Mouse (Mus musculus): Measurements from ENCODE around the gene Uchl1. TPM values are rescaled to one million over a fixed set of nuclear protein-coding genes. Genes with fewer than 3 reads are reported as not detected.
A peak's percentile ranks its signal among the peaks of the same experiment; 100 is the strongest.

Gene Uchl1
- polyA plus RNA-seq, 1 experiment from 2014 or later = 55.1 TPM

DNA sequence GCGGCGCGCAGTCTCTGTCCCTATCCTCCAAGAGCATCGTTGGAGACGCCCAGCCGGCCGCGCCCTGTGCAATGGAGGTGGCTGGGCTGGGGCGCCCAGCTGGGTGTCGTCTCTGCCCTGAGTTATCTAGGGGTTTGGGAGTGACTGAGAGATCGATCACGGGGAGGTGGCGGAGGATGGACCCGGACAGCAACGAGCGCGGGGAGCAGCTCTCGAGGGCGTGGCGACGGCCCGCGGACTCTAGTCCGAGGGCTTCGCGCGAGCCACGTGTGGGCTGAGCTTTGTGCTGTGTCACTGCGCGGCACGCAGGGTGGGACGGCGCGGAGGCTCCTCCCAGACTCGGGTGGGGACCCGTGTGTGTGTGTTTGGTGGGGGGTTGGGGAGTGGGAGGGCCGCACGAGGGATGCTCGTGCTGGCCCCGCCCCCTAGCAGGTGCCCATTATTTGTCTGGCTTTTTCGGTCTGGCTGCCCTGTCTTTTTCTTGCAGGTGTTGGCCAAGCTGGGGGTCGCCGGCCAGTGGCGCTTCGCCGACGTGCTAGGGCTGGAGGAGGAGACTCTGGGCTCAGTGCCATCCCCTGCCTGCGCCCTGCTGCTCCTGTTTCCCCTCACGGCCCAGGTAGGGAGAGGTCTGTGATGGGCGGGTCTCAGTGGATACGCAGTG, 696 bp downstream of the Uchl1 start:
- ATAC-seq (ENCODE audit: low FRiP score, low TSS enrichment) = peak; percentile 81
- Histone ChIP-seq H3K9ac (ENCODE audit: low read depth, low read length) (peak overlapping the region; percentile 53), H3K4me3 (ENCODE audit: low read length) (peak overlapping the region; percentile 61), H3K9me3 (ENCODE audit: control insufficient read depth, low read length) (no peaks in the 10 kb centered on the region), H3K27me3 (ENCODE audit: control insufficient read depth, insufficient read depth, low read length) (peaks cover 18% of the 10 kb centered on the region), H3K4me1 (ENCODE audit: control insufficient read depth, insufficient read depth, low read length) (peaks cover 9% of the 10 kb centered on the region; the same call in 1 of the 2 replicates), H3K27ac (ENCODE audit: low read depth, low read length) (no peak overlapping the region), H3K4me2 (replicated peaks; ENCODE audit: low read depth, low read length) (peak overlapping the region; percentile 100), H3K36me3 (ENCODE audit: control insufficient read depth, insufficient read depth, low read length) (no peaks in the 10 kb centered on the region)
- under 1% methylated on average over 51 of the region's 51 CpGs for WGBS

DNA sequence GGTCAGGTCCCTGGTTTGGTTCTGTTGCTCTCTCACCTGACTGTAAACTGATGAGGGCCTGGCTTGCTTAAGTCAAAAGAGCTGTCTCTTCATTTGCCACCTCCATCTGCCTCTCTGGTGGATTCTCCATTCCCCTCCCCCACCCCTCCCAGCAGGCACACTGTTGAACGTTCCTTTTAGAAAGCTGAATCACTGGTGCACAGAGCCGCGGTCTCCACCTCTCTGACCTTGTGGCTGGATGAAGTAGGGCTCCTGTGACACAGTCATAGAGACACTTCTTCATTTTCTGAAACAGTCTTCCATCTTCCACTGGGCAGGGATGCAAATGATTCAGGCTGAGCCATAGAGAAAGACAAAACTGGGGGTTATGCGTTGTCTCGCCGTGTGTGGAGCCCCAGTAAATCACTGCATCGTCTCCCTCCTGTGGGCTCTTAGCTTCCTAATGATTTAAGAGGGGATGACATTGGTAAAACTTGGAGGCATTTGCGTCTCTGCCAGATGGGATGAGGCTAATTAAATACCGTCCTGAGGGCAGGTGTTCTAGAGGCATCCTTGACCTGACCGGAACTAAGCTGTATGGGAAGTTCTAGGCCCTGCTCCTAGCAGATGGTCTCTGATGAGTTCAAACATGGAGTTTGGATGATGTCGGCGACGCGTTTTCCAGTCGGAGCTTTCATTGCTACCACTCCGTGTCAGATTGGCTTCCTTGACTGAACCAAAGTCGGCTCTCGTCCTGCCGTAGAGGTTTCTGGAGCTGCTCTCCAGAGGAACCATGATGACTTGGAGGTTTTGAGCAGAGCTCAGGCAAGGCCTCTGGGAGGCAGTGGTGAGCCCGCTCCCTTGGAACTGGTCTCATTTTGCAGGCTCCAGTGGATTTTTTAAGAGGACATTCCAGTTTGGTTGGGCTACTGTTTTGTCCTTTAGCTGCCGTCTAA, 1.8 kb downstream of the Uchl1 start:
- no peak for ATAC-seq (ENCODE audit: low FRiP score, low TSS enrichment)

DNA sequence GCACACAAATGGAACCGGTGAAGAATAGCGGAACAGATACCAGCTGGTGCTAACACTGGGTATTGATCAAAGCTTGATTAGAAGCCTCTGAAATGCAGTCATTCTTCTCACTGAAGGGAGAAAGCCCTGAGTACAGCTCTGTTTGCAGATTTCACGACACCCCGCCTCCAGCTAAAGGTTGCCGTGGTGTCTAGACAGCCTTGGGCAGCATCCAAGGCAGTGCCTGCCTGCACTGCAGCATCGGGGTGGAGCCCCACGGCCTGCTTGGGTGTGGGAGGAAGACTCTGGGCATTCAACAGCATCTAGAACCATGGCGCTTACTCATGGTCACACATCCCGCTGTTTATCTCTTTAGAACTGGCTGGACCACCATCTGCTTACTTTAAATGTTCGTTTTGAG, 3.3 kb downstream of the Uchl1 start:
- no peak for ATAC-seq (ENCODE audit: low FRiP score, low TSS enrichment)
- H3K9ac ChIP-seq (ENCODE audit: low read depth, low read length) = no peak overlapping the region
- H3K4me3 ChIP-seq (ENCODE audit: low read length) = no peak overlapping the region

More for the DNA sequence above, 1.8 kb downstream of the Uchl1 start:
- Histone ChIP-seq H3K27me3 (ENCODE audit: control insufficient read depth, insufficient read depth, low read length) (peaks cover 18% of the 10 kb centered on the region), H3K9me3 (ENCODE audit: control insufficient read depth, low read length) (no peaks in the 10 kb centered on the region), H3K4me3 (ENCODE audit: low read length) (no peak overlapping the region), H3K4me1 (ENCODE audit: control insufficient read depth, insufficient read depth, low read length) (peaks cover 9% of the 10 kb centered on the region; the same call in 1 of the 2 replicates), H3K9ac (ENCODE audit: low read depth, low read length) (no peak overlapping the region), H3K36me3 (ENCODE audit: control insufficient read depth, insufficient read depth, low read length) (no peaks in the 10 kb centered on the region), H3K4me2 (replicated peaks; ENCODE audit: low read depth, low read length) (peak overlapping the region; percentile 100), H3K27ac (ENCODE audit: low read depth, low read length) (no peak overlapping the region)
- WGBS = 65% methylated on average over 21 of the region's 21 CpGs

DNA sequence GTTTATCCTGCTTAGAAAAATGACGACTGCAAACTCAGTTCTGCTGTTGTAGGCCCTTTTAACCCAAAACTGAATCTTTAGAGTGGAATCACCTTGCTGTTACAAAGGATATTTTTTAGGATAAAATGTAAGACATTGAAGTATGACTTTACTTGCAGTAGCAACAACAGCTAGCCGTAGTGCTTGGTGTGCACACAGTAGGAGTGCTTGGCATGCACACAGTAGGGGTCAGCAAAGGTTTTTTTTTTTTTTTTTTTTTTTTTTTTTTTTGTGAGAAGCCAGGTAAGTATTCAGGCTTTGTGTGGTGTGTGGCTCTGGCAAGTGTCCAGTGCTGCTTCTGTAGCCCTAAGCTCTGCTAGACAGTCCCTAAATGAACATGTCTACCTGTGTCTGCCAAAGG, 10.0 kb downstream of the Uchl1 start:
- no peak overlapping the region for H3K4me2 ChIP-seq (replicated peaks; ENCODE audit: low read depth, low read length)
- H3K27ac ChIP-seq (ENCODE audit: low read depth, low read length) = no peak overlapping the region
- H3K4me3 ChIP-seq (ENCODE audit: low read length) = no peak overlapping the region
- 86% methylated on average over 2 of the region's 2 CpGs for WGBS
- H3K27me3 ChIP-seq (ENCODE audit: control insufficient read depth, insufficient read depth, low read length) = no peaks in the 10 kb centered on the region
- no peaks in the 10 kb centered on the region for H3K4me1 ChIP-seq (ENCODE audit: control insufficient read depth, insufficient read depth, low read length)
- H3K9me3 ChIP-seq (ENCODE audit: control insufficient read depth, low read length) = no peaks in the 10 kb centered on the region
- ATAC-seq (ENCODE audit: low FRiP score, low TSS enrichment) = no peak
- H3K36me3 ChIP-seq (ENCODE audit: control insufficient read depth, insufficient read depth, low read length) = no peaks in the 10 kb centered on the region
- H3K9ac ChIP-seq (ENCODE audit: low read depth, low read length) = no peak overlapping the region

More for the DNA sequence above, 3.3 kb downstream of the Uchl1 start:
- H3K36me3 ChIP-seq (ENCODE audit: control insufficient read depth, insufficient read depth, low read length) = no peaks in the 10 kb centered on the region
- H3K4me1 ChIP-seq (ENCODE audit: control insufficient read depth, insufficient read depth, low read length) = peaks cover 9% of the 10 kb centered on the region; the same call in 1 of the 2 replicates
- WGBS = 78% methylated on average over 10 of the region's 10 CpGs
- H3K27me3 ChIP-seq (ENCODE audit: control insufficient read depth, insufficient read depth, low read length) = peaks cover 18% of the 10 kb centered on the region
- no peaks in the 10 kb centered on the region for H3K9me3 ChIP-seq (ENCODE audit: control insufficient read depth, low read length)
- H3K27ac ChIP-seq (ENCODE audit: low read depth, low read length) = no peak overlapping the region
- H3K4me2 ChIP-seq (replicated peaks; ENCODE audit: low read depth, low read length) = no peak overlapping the region

DNA sequence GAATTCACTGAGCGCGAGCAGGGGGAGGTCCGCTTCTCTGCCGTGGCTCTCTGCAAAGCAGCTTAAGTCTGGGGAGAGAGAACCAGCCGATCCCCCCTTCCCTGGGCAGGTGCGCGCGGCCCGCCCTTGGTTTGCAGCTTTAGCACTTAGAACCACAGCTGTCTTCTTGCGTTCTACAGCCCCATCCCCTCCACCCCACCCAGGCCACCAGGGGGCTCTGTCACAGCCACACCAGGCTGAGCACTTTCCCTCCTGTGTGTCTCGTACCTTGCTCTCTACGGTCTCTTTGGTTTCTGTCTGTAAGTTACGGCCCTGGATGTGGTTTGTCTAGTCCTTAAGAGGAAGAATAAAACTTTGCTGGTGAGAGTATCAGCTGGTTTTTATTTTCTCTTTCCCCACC, 11.0 kb downstream of the Uchl1 start:
- Histone ChIP-seq H3K27me3 (ENCODE audit: control insufficient read depth, insufficient read depth, low read length) (no peaks in the 10 kb centered on the region), H3K9ac (ENCODE audit: low read depth, low read length) (no peak overlapping the region), H3K36me3 (ENCODE audit: control insufficient read depth, insufficient read depth, low read length) (no peaks in the 10 kb centered on the region), H3K4me3 (ENCODE audit: low read length) (no peak overlapping the region), H3K27ac (ENCODE audit: low read depth, low read length) (no peak overlapping the region), H3K9me3 (ENCODE audit: control insufficient read depth, low read length) (no peaks in the 10 kb centered on the region), H3K4me1 (ENCODE audit: control insufficient read depth, insufficient read depth, low read length) (no peaks in the 10 kb centered on the region), H3K4me2 (replicated peaks; ENCODE audit: low read depth, low read length) (no peak overlapping the region)
- WGBS = 95% methylated on average over 13 of the region's 13 CpGs
- no peak for ATAC-seq (ENCODE audit: low FRiP score, low TSS enrichment)

DNA sequence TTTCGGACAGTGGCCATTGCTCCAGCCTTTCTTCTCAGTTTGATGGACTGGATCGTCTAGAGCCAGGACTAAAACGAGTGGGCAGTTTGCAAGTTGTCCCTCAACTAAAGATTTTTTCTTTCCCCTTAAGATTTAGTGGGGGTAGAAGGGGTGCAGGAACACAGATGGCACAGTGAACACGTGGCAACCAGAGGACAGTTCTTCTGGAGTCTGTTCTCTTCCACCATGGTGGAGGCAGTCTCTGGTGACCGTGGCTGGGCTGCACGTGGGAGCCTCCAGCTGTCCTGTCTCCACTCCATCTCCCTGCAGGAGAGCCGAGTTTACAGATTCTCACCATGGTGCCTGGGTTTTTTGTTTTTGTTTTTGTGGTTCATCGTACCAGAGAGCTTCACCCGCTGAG, 11.8 kb downstream of the Uchl1 start:
- Histone ChIP-seq H3K27ac (ENCODE audit: low read depth, low read length) (no peak overlapping the region), H3K9me3 (ENCODE audit: control insufficient read depth, low read length) (no peaks in the 10 kb centered on the region), H3K4me1 (ENCODE audit: control insufficient read depth, insufficient read depth, low read length) (no peaks in the 10 kb centered on the region), H3K4me2 (replicated peaks; ENCODE audit: low read depth, low read length) (no peak overlapping the region), H3K36me3 (ENCODE audit: control insufficient read depth, insufficient read depth, low read length) (no peaks in the 10 kb centered on the region), H3K4me3 (ENCODE audit: low read length) (no peak overlapping the region), H3K9ac (ENCODE audit: low read depth, low read length) (no peak overlapping the region), H3K27me3 (ENCODE audit: control insufficient read depth, insufficient read depth, low read length) (no peaks in the 10 kb centered on the region)
- no peak for ATAC-seq (ENCODE audit: low FRiP score, low TSS enrichment)
- 74% methylated on average over 9 of the region's 9 CpGs for WGBS

DNA sequence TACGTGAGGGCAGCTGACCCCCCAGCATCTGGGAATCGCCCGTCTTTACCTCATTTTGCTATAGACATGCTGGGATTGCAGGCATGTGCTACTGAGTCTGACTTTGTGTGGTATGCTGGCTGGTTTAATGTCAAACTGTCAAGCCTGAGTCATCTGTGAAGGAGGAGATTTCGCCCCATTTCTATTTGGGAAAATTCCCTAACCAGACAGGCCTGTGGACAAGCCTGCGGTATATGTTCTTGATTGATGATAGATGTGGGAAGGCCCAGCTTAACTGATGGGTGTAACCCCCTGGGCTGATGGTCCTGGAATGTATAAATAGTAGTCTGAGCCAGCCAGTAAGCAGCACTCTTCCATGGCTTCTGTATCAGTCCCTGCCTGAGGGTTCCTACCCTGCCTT, 12.4 kb downstream of the Uchl1 start:
- Histone ChIP-seq H3K9me3 (ENCODE audit: control insufficient read depth, low read length) (no peaks in the 10 kb centered on the region), H3K4me2 (replicated peaks; ENCODE audit: low read depth, low read length) (no peak overlapping the region), H3K4me1 (ENCODE audit: control insufficient read depth, insufficient read depth, low read length) (no peaks in the 10 kb centered on the region), H3K4me3 (ENCODE audit: low read length) (no peak overlapping the region), H3K36me3 (ENCODE audit: control insufficient read depth, insufficient read depth, low read length) (no peaks in the 10 kb centered on the region), H3K27me3 (ENCODE audit: control insufficient read depth, insufficient read depth, low read length) (no peaks in the 10 kb centered on the region), H3K9ac (ENCODE audit: low read depth, low read length) (no peak overlapping the region), H3K27ac (ENCODE audit: low read depth, low read length) (no peak overlapping the region)
- 92% methylated on average over 5 of the region's 5 CpGs for WGBS
- ATAC-seq (ENCODE audit: low FRiP score, low TSS enrichment) = no peak

DNA sequence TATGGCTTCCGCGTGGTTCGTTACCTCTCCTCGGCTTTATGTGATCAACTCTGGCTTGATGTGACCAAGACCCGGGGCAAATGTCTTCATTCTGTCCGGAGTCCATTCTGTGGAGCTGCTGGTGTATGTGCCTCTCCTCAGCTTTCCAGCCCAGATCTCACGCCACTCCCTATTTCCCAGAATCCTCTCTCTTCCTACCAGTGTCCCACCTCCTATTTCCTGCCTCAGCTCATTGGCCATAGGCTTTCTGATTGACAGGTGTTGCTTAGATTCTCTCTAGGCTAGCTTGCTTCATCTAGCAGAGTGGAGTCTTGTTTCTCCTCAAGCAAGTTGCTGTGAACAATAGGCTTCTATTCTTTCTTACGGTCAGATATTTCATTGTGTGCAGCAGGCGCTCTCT, 13.9 kb downstream of the Uchl1 start:
- H3K4me3 ChIP-seq (ENCODE audit: low read length) = no peak overlapping the region
- WGBS = 91% methylated on average over 9 of the region's 9 CpGs
- H3K36me3 ChIP-seq (ENCODE audit: control insufficient read depth, insufficient read depth, low read length) = no peaks in the 10 kb centered on the region
- H3K27me3 ChIP-seq (ENCODE audit: control insufficient read depth, insufficient read depth, low read length) = no peaks in the 10 kb centered on the region
- H3K27ac ChIP-seq (ENCODE audit: low read depth, low read length) = no peak overlapping the region
- no peaks in the 10 kb centered on the region for H3K9me3 ChIP-seq (ENCODE audit: control insufficient read depth, low read length)
- H3K4me2 ChIP-seq (replicated peaks; ENCODE audit: low read depth, low read length) = no peak overlapping the region
- no peak overlapping the region for H3K9ac ChIP-seq (ENCODE audit: low read depth, low read length)
- ATAC-seq (ENCODE audit: low FRiP score, low TSS enrichment) = no peak
- H3K4me1 ChIP-seq (ENCODE audit: control insufficient read depth, insufficient read depth, low read length) = no peaks in the 10 kb centered on the region

DNA sequence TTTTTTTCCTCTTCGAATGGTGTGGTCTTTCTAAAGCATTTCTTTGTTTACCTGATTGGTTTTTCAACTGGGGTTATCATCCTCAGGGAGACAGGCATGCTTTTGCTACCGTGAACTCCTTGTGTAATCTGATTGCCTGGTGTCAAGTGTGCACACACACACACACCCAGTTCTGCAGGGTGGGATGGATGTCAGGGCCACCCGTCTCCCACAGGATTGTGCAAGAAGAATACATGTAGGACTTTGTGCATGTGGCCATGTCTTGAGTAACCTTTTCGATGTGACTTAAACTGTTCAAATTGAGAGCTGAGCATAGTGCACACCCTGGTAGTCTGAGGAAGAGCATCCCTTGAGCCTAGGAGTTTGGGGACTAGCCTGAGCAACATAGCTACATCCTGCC, 17.3 kb downstream of the Uchl1 start:
- no peak for ATAC-seq (ENCODE audit: low FRiP score, low TSS enrichment)
- H3K9ac ChIP-seq (ENCODE audit: low read depth, low read length) = no peak overlapping the region
- H3K9me3 ChIP-seq (ENCODE audit: control insufficient read depth, low read length) = no peaks in the 10 kb centered on the region
- H3K27ac ChIP-seq (ENCODE audit: low read depth, low read length) = no peak overlapping the region
- H3K4me3 ChIP-seq (ENCODE audit: low read length) = no peak overlapping the region
- WGBS = 88% methylated on average over 4 of the region's 4 CpGs
- H3K4me2 ChIP-seq (replicated peaks; ENCODE audit: low read depth, low read length) = no peak overlapping the region
- H3K36me3 ChIP-seq (ENCODE audit: control insufficient read depth, insufficient read depth, low read length) = no peaks in the 10 kb centered on the region
- H3K4me1 ChIP-seq (ENCODE audit: control insufficient read depth, insufficient read depth, low read length) = no peaks in the 10 kb centered on the region
- no peaks in the 10 kb centered on the region for H3K27me3 ChIP-seq (ENCODE audit: control insufficient read depth, insufficient read depth, low read length)

Measured in kidney, embryonic 14.5 days (tissue).